Mouse (Mus musculus): Measurements from ENCODE around the gene Efhc2.

DNA sequence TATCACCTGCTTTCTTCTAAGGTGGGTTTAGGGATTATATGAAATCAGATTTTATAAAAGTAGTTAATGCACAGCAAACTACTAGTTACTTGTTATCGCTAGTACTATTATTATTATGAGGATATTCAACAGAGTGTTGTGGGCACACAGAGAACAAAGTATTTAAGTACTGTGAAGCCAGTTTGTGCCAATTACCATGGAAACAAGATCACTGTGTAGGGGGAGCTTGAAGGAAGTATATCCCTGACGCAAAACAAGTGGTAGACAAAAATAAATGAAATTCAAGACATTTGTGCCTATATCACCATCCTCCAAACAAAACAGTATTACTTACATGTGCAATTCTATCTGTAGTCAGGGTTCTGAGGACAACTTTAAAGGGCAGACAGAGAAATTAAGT lies 105.7 kb downstream of the Efhc2 start:
- no peak for TF ChIP-seq CTCF (IDR thresholded peaks at IDR 0.05; ENCODE audit: control insufficient read depth, insufficient read depth, low read length)
- TF ChIP-seq POLR2A (IDR thresholded peaks at IDR 0.05; ENCODE audit: borderline replicate concordance, control insufficient read depth, low read depth, low read length): no peak
